In genomic region chr13:52918333-52918732, GRCm38 (mm10) we compare ENCODE assay signal across 30 mouse cellular contexts.
"Had no signal": no experiment of that assay in that cellular context is flagged by ENCODE, and none has a peak within 500 bp of the region (broad histone marks: within the 10 kb centered on the region; RNA-seq: fewer than 3 reads in every experiment).

No protein-coding gene starts in this region.

- H3K36me3 ChIP-seq: limb, embryonic 12.5 days; liver, embryonic 15.5 days; lung, embryonic 15.5 days; midbrain, embryonic 10.5 days; midbrain, embryonic 12.5 days; midbrain, embryonic 15.5 days had no signal

- H3K27ac ChIP-seq: limb, embryonic 10.5 days; limb, embryonic 12.5 days; limb, embryonic 13.5 days; limb, embryonic 15.5 days; liver, embryonic 12.5 days; liver, embryonic 13.5 days; liver, embryonic 14.5 days; liver, embryonic 15.5 days; lung, embryonic 15.5 days; macrophage; midbrain, embryonic 10.5 days; midbrain, embryonic 12.5 days; midbrain, embryonic 13.5 days; midbrain, embryonic 15.5 days; neural tube, embryonic 12.5 days had no signal

- DNase-seq: left cerebral cortex, postnatal 4 days; liver; liver, embryonic 13.5 days; liver, postnatal 0 days; lung, adult 18-20 months; lung, adult 2 months; lung, embryonic 14.5 days; lung, postnatal 10 days; lung, postnatal 14 days; lung, postnatal 36 days; lung, postnatal 4 days; midbrain, embryonic 14.5 days had no signal

- H3K4me2 ChIP-seq: limb, embryonic 12.5 days; limb, embryonic 13.5 days; limb, embryonic 15.5 days; liver, embryonic 11.5 days; liver, embryonic 12.5 days; liver, embryonic 13.5 days; liver, embryonic 15.5 days; lung, embryonic 14.5 days; lung, embryonic 15.5 days; midbrain, embryonic 11.5 days; midbrain, embryonic 12.5 days; midbrain, embryonic 13.5 days; midbrain, embryonic 15.5 days; neural tube, embryonic 12.5 days had no signal

- H3K27me3 ChIP-seq: limb, embryonic 12.5 days; limb, embryonic 13.5 days; limb, embryonic 15.5 days; liver, embryonic 12.5 days; liver, embryonic 13.5 days; liver, embryonic 15.5 days; lung, embryonic 15.5 days; megakaryocyte, embryonic 14.5 days; midbrain, embryonic 12.5 days; midbrain, embryonic 13.5 days; midbrain, embryonic 15.5 days; neural tube, embryonic 12.5 days had no signal

- H3K4me3 ChIP-seq: limb, embryonic 10.5 days; limb, embryonic 12.5 days; limb, embryonic 13.5 days; limb, embryonic 15.5 days; liver, embryonic 12.5 days; liver, embryonic 13.5 days; liver, embryonic 15.5 days; lung, embryonic 15.5 days; megakaryocyte, embryonic 14.5 days; midbrain, embryonic 10.5 days; midbrain, embryonic 12.5 days; midbrain, embryonic 13.5 days; midbrain, embryonic 15.5 days; myocyte; neural tube, embryonic 12.5 days had no signal

- H3K9ac ChIP-seq: limb, embryonic 12.5 days; limb, embryonic 13.5 days; limb, embryonic 15.5 days; liver, embryonic 12.5 days; liver, embryonic 13.5 days; liver, embryonic 14.5 days; liver, embryonic 15.5 days; liver, postnatal 0 days; lung, embryonic 14.5 days; lung, embryonic 15.5 days; midbrain, embryonic 12.5 days; midbrain, embryonic 13.5 days; midbrain, embryonic 15.5 days; neural tube, embryonic 12.5 days had no signal

- H3K4me1 ChIP-seq: midbrain, embryonic 12.5 days had no signal

- H3K9me3 ChIP-seq: limb, embryonic 10.5 days; limb, embryonic 12.5 days; limb, embryonic 13.5 days; limb, embryonic 15.5 days; liver, embryonic 12.5 days; liver, embryonic 13.5 days; liver, embryonic 15.5 days; lung, embryonic 15.5 days; megakaryocyte, embryonic 14.5 days; midbrain, embryonic 10.5 days; midbrain, embryonic 12.5 days; midbrain, embryonic 13.5 days; midbrain, embryonic 15.5 days; neural tube, embryonic 12.5 days had no signal
